Mouse (Mus musculus): Measurements from ENCODE around the gene AC170998.1.

- TF ChIP-seq CTCF (IDR thresholded peaks at IDR 0.05; ENCODE audit: borderline replicate concordance, control insufficient read depth, extremely low read depth, insufficient read depth, low read length, poor library complexity) (no peak), POLR2A (IDR thresholded peaks at IDR 0.05; ENCODE audit: control insufficient read depth, extremely low read depth, insufficient read depth, low read length, poor library complexity) (no peak)
Measured at GRCm38 (mm10) chr17:28712305-28712704, 13.6 kb upstream of the AC170998.1 start.
